Mouse (Mus musculus) C2C12 (cell line): ENCODE results near the gene Hfe2.

Experiments
- CTCF ChIP-seq: IDR thresholded peaks from one replicate; pipeline ENCODE4 v1.5.1; 2011; ENCODE audit not compliant: control insufficient read depth, insufficient read depth, insufficient read length
- FOSL1 ChIP-seq: IDR thresholded peaks from one replicate; pipeline ENCODE4 v1.8.0; 2011; ENCODE audit warnings: mild to moderate bottlenecking, low read length; ENCODE audit not compliant: poor library complexity, insufficient read depth, severe bottlenecking
- MAX ChIP-seq: IDR thresholded peaks from one replicate; pipeline ENCODE4 v1.6.1; 2011; ENCODE audit warnings: mild to moderate bottlenecking, control low read depth

GRCm38 (mm10) chr3:96576005-96576658, 51.2 kb downstream of the Hfe2 start:
- TF ChIP-seq CTCF: no peak
- TF ChIP-seq FOSL1: no peak
- TF ChIP-seq MAX: no peak
